Mouse (Mus musculus): ENCODE results near the gene Dlgap4. TPM values are rescaled to one million over a fixed set of nuclear protein-coding genes. Genes with fewer than 3 reads are reported as not detected.

Gene Dlgap4
- polyA plus RNA-seq, 2 experiments, result 94.1 to 100 TPM

GRCm38 (mm10) chr2:156764022-156764421 is 150.5 kb downstream of the Dlgap4 start:
- Histone ChIP-seq H3K27me3 (ENCODE audit: control insufficient read depth, insufficient read depth, low read length) (no peaks in the 10 kb centered on the region), H3K4me3 (replicated peaks; ENCODE audit: low read length) (no peak overlapping the region), H3K36me3 (ENCODE audit: control insufficient read depth, insufficient read depth, low read length) (peaks cover 49% of the 10 kb centered on the region), H3K4me2 (replicated peaks; ENCODE audit: low read depth, low read length, severe bottlenecking) (no peak overlapping the region), H3K9ac (ENCODE audit: low read depth, low read length, severe bottlenecking) (no peak overlapping the region), H3K27ac (replicated peaks; ENCODE audit: low read depth, low read length) (no peak overlapping the region), H3K4me1 (ENCODE audit: control insufficient read depth, insufficient read depth, low read length) (no peaks in the 10 kb centered on the region), H3K9me3 (ENCODE audit: control insufficient read depth, low read length) (no peaks in the 10 kb centered on the region)
- 91% methylated on average over 10 of the region's 10 CpGs for WGBS
- no peak for DNase-seq (ENCODE audit: low spot score)
- ATAC-seq (ENCODE audit: low FRiP score, low read depth), result no peak
- TF ChIP-seq POLR2A (IDR thresholded peaks at IDR 0.05; ENCODE audit: borderline replicate concordance, extremely low read depth, insufficient read depth, insufficient read length), result no peak

- Histone ChIP-seq H3K36me3 (ENCODE audit: control insufficient read depth, insufficient read depth, low read length) (peaks cover 44% of the 10 kb centered on the region), H3K4me1 (ENCODE audit: control insufficient read depth, insufficient read depth, low read length) (no peaks in the 10 kb centered on the region), H3K9ac (ENCODE audit: low read depth, low read length, severe bottlenecking) (no peak overlapping the region), H3K9me3 (ENCODE audit: control insufficient read depth, low read length) (no peaks in the 10 kb centered on the region), H3K27me3 (ENCODE audit: control insufficient read depth, insufficient read depth, low read length) (no peaks in the 10 kb centered on the region), H3K4me3 (replicated peaks; ENCODE audit: low read length) (no peak overlapping the region), H3K27ac (replicated peaks; ENCODE audit: low read depth, low read length) (no peak overlapping the region), H3K4me2 (replicated peaks; ENCODE audit: low read depth, low read length, severe bottlenecking) (no peak overlapping the region)
- ATAC-seq (ENCODE audit: low FRiP score, low read depth) (no peak), DNase-seq (ENCODE audit: low spot score) (no peak)
- no peak for TF ChIP-seq POLR2A (IDR thresholded peaks at IDR 0.05; ENCODE audit: borderline replicate concordance, extremely low read depth, insufficient read depth, insufficient read length)
- 68% methylated on average over 4 of the region's 4 CpGs for WGBS
Observed at GRCm38 (mm10) chr2:156764747-156765146, 151.2 kb downstream of the Dlgap4 start.

- peak; percentile 45; the same call in 1 of the 2 replicates for ATAC-seq (ENCODE audit: low FRiP score, low read depth)
- Histone ChIP-seq H3K4me2 (replicated peaks; ENCODE audit: low read depth, low read length, severe bottlenecking) (no peak overlapping the region), H3K36me3 (ENCODE audit: control insufficient read depth, insufficient read depth, low read length) (peaks cover 38% of the 10 kb centered on the region), H3K9me3 (ENCODE audit: control insufficient read depth, low read length) (no peaks in the 10 kb centered on the region), H3K4me3 (replicated peaks; ENCODE audit: low read length) (no peak overlapping the region), H3K27ac (replicated peaks; ENCODE audit: low read depth, low read length) (no peak overlapping the region), H3K27me3 (ENCODE audit: control insufficient read depth, insufficient read depth, low read length) (no peaks in the 10 kb centered on the region), H3K4me1 (ENCODE audit: control insufficient read depth, insufficient read depth, low read length) (no peaks in the 10 kb centered on the region), H3K9ac (ENCODE audit: low read depth, low read length, severe bottlenecking) (no peak overlapping the region)
- no peak for DNase-seq (ENCODE audit: low spot score)
- WGBS, result 47% methylated on average over 8 of the region's 8 CpGs
- TF ChIP-seq POLR2A (IDR thresholded peaks at IDR 0.05; ENCODE audit: borderline replicate concordance, extremely low read depth, insufficient read depth, insufficient read length), result no peak
Observed at GRCm38 (mm10) chr2:156765593-156765992, 152.1 kb downstream of the Dlgap4 start.

GRCm38 (mm10) chr2:156766227-156767019 is 152.9 kb downstream of the Dlgap4 start:
- no peak for TF ChIP-seq POLR2A (IDR thresholded peaks at IDR 0.05; ENCODE audit: borderline replicate concordance, extremely low read depth, insufficient read depth, insufficient read length)
- Histone ChIP-seq H3K4me1 (ENCODE audit: control insufficient read depth, insufficient read depth, low read length) (no peaks in the 10 kb centered on the region), H3K4me2 (replicated peaks; ENCODE audit: low read depth, low read length, severe bottlenecking) (no peak overlapping the region), H3K27ac (replicated peaks; ENCODE audit: low read depth, low read length) (no peak overlapping the region), H3K9me3 (ENCODE audit: control insufficient read depth, low read length) (no peaks in the 10 kb centered on the region), H3K27me3 (ENCODE audit: control insufficient read depth, insufficient read depth, low read length) (no peaks in the 10 kb centered on the region), H3K4me3 (replicated peaks; ENCODE audit: low read length) (no peak overlapping the region), H3K9ac (ENCODE audit: low read depth, low read length, severe bottlenecking) (no peak overlapping the region), H3K36me3 (ENCODE audit: control insufficient read depth, insufficient read depth, low read length) (peaks cover 30% of the 10 kb centered on the region)
- 64% methylated on average over 10 of the region's 10 CpGs for WGBS
- no peak for ATAC-seq (ENCODE audit: low FRiP score, low read depth)
- no peak for DNase-seq (ENCODE audit: low spot score)

- WGBS, result 71% methylated on average over 5 of the region's 5 CpGs
- peaks cover 23% of the 10 kb centered on the region for H3K36me3 ChIP-seq (ENCODE audit: control insufficient read depth, insufficient read depth, low read length)
- no peaks in the 10 kb centered on the region for H3K9me3 ChIP-seq (ENCODE audit: control insufficient read depth, low read length)
- no peak for ATAC-seq (ENCODE audit: low FRiP score, low read depth)
- no peak overlapping the region for H3K4me2 ChIP-seq (replicated peaks; ENCODE audit: low read depth, low read length, severe bottlenecking)
- no peak for TF ChIP-seq POLR2A (IDR thresholded peaks at IDR 0.05; ENCODE audit: borderline replicate concordance, extremely low read depth, insufficient read depth, insufficient read length)
- no peaks in the 10 kb centered on the region for H3K4me1 ChIP-seq (ENCODE audit: control insufficient read depth, insufficient read depth, low read length)
- H3K4me3 ChIP-seq (replicated peaks; ENCODE audit: low read length), result no peak overlapping the region
- DNase-seq (ENCODE audit: low spot score), result no peak
- no peak overlapping the region for H3K27ac ChIP-seq (replicated peaks; ENCODE audit: low read depth, low read length)
- no peak overlapping the region for H3K9ac ChIP-seq (ENCODE audit: low read depth, low read length, severe bottlenecking)
- H3K27me3 ChIP-seq (ENCODE audit: control insufficient read depth, insufficient read depth, low read length), result no peaks in the 10 kb centered on the region
Observed at GRCm38 (mm10) chr2:156767108-156767507, 153.6 kb downstream of the Dlgap4 start.

All from limb, embryonic 14.5 days (tissue).